Mouse (Mus musculus): ENCODE results near the gene Mup6. TPM values are rescaled to one million over a fixed set of nuclear protein-coding genes. Genes with fewer than 3 reads are reported as not detected.

The Mup6 gene
- polyA plus RNA-seq (2014; fragmentation: Nextera tagmentation; extraction: Ambion mirVana), result not detected in 2 replicates

DNA sequence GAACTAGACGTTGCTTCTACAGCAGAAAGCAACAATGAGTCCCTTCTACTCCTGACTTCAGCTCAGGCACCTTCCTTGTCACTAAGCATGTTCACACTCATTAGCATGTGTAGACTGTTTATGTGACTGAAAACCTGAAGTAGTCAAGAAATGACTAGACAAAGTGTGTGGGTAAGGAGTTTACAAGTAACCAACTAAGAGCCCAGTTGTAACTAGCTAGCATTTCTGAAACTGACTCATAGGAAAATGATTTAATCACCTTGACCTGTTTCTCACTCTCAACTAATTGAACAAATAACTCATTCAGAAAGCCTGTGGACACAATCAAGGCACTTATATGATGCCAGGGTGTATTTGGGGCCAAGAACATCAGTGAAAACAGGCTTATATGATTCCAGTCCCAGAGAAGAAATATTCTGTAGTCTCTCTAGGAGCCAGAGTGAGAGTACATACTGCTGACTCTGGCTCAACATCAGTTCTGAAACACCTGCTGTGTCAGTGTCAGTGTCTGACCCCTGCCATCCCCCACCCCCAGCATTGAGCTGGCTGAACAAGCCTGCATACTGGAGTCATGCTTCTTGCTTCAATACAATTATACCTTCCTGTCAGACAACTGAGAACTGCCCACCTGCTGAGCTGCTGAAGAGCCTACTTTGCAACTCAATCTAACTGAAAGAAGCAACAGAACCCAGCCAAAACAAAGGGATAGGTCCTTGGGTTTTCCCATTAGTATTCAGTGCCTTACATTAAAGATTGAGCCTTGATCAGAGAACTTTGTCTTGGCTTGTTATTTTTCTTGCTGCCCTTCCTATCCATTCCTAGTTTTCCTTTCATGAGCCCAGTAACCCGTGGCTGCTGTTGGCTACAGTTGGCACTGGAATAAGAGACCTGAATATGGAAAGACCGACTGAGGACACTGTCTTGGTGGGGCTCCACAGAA is at the start of gene Mup6:
Mup6 (plus strand) TSS at position 890 of the 940 bp plus-strand sequence.
- H3K4me2 ChIP-seq (ENCODE audit: low read length), result no peak within 1 kb of the TSS
- DNase-seq (no peak), ATAC-seq (ENCODE audit: low FRiP score, low TSS enrichment) (no peak)
- WGBS, result 20% methylated on average over 3 of the region's 3 CpGs
- H3K9ac ChIP-seq (replicated peaks; ENCODE audit: low read length), result no peak within 1 kb of the TSS
- H3K36me3 ChIP-seq (ENCODE audit: control insufficient read depth, insufficient read depth, low read length), result no peaks in the 10 kb centered on the region
- no peaks in the 10 kb centered on the region for H3K27me3 ChIP-seq (ENCODE audit: control insufficient read depth, insufficient read depth, low read length)
- no peaks in the 10 kb centered on the region for H3K9me3 ChIP-seq (ENCODE audit: control insufficient read depth, low read length)
- H3K4me3 ChIP-seq (replicated peaks; ENCODE audit: low read depth, low read length), result no peak within 1 kb of the TSS
- H3K27ac ChIP-seq (replicated peaks; ENCODE audit: low read depth, low read length), result no peak within 1 kb of the TSS
- H3K4me1 ChIP-seq (ENCODE audit: control insufficient read depth, insufficient read depth, low read length), result no peaks in the 10 kb centered on the region

DNA sequence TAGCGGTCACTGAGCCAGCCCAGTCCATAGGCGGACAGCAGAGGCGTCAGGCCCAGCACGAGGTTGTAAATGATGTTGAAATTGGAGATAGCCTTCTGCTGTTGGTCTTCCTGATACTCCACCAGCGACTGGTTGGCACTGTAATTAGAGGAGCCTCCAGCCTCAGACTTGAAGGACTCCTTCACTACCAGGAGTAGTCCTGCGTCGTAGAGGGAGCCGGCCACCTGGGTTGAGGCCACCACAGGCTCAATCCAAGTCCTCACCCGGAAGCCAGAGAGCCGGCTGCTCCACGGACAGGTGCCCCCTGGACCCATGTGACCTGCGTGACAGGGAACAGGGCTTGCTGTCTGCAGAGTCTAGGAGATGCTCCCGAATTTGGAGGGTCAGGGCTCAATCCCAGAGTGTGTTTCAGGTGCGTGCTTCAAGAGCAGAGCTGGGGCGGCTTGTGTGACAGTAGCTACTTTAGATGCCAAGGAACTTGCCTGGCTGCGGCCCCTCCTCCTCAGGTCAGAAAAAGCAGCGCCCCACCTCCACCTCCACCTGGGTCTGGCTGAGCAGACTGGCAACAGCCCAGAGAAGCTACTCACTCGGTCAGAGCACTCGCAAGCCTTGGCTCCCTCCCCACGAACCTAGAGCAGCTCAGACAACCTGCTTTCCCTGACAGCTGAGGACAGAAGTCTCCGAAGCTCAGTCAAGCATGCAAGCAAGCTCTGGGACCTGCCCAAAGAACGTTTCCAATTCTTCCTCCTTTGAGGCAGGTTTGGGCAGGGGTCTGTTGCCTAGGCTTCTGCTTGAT is 49.3 kb upstream of the Mup6 start, which contains the start of gene Slc46a2:
Slc46a2 (minus strand) TSS at position 449 of the 796 bp plus-strand sequence.
- no peak within 1 kb of the TSS for H3K27ac ChIP-seq (replicated peaks; ENCODE audit: low read depth, low read length)
- no peaks in the 10 kb centered on the region for H3K27me3 ChIP-seq (ENCODE audit: control insufficient read depth, insufficient read depth, low read length)
- DNase-seq (no peak), ATAC-seq (ENCODE audit: low FRiP score, low TSS enrichment) (no peak)
- WGBS, result 18% methylated on average over 22 of the region's 22 CpGs
- no peaks in the 10 kb centered on the region for H3K36me3 ChIP-seq (ENCODE audit: control insufficient read depth, insufficient read depth, low read length)
- H3K4me1 ChIP-seq (ENCODE audit: control insufficient read depth, insufficient read depth, low read length), result no peaks in the 10 kb centered on the region
- no peak within 1 kb of the TSS for H3K4me3 ChIP-seq (replicated peaks; ENCODE audit: low read depth, low read length)
- no peak within 1 kb of the TSS for H3K9ac ChIP-seq (replicated peaks; ENCODE audit: low read length)
- no peak within 1 kb of the TSS for H3K4me2 ChIP-seq (ENCODE audit: low read length)
- H3K9me3 ChIP-seq (ENCODE audit: control insufficient read depth, low read length), result no peaks in the 10 kb centered on the region

DNA sequence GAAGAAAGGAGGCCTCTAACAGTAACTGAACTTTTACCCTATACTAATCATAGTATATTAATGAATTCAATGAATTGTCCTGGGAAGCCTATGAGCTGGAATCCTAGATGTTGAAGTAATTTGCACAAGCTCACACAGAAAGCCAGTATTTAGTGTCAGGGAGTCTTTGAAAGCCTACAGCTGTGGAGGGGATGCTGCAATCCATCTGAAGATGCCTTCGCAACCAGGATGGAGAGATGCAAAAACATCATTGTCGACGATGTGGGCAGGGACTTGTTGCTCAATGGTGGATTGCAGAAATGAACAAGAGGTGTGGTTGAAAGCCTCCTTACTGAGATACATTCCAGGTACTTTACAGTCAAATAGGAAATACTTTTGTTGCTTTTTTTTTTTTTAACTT is 46.1 kb upstream of the Mup6 start:
- Histone ChIP-seq H3K9ac (replicated peaks; ENCODE audit: low read length) (no peak overlapping the region), H3K27ac (replicated peaks; ENCODE audit: low read depth, low read length) (no peak overlapping the region), H3K36me3 (ENCODE audit: control insufficient read depth, insufficient read depth, low read length) (no peaks in the 10 kb centered on the region), H3K4me1 (ENCODE audit: control insufficient read depth, insufficient read depth, low read length) (no peaks in the 10 kb centered on the region), H3K4me2 (ENCODE audit: low read length) (no peak overlapping the region), H3K27me3 (ENCODE audit: control insufficient read depth, insufficient read depth, low read length) (no peaks in the 10 kb centered on the region), H3K9me3 (ENCODE audit: control insufficient read depth, low read length) (no peaks in the 10 kb centered on the region), H3K4me3 (replicated peaks; ENCODE audit: low read depth, low read length) (no peak overlapping the region)
- ATAC-seq (ENCODE audit: low FRiP score, low TSS enrichment) (no peak), DNase-seq (no peak)
- WGBS, result 97% methylated on average over 3 of the region's 3 CpGs

GRCm38 (mm10) chr4:59925082-59925481 is 39.0 kb upstream of the Mup6 start:
- H3K27ac ChIP-seq (replicated peaks; ENCODE audit: low read depth, low read length), result no peak overlapping the region
- H3K36me3 ChIP-seq (ENCODE audit: control insufficient read depth, insufficient read depth, low read length), result no peaks in the 10 kb centered on the region
- H3K9me3 ChIP-seq (ENCODE audit: control insufficient read depth, low read length), result no peaks in the 10 kb centered on the region
- no peak overlapping the region for H3K4me2 ChIP-seq (ENCODE audit: low read length)
- DNase-seq, result no peak
- H3K4me1 ChIP-seq (ENCODE audit: control insufficient read depth, insufficient read depth, low read length), result no peaks in the 10 kb centered on the region
- no peak for ATAC-seq (ENCODE audit: low FRiP score, low TSS enrichment)
- 85% methylated on average over 9 of the region's 9 CpGs for WGBS
- H3K4me3 ChIP-seq (replicated peaks; ENCODE audit: low read depth, low read length), result no peak overlapping the region
- H3K9ac ChIP-seq (replicated peaks; ENCODE audit: low read length), result no peak overlapping the region
- H3K27me3 ChIP-seq (ENCODE audit: control insufficient read depth, insufficient read depth, low read length), result no peaks in the 10 kb centered on the region

- no peak for DNase-seq
- no peak for ATAC-seq (ENCODE audit: low FRiP score, low TSS enrichment)
- Histone ChIP-seq H3K4me3 (replicated peaks; ENCODE audit: low read depth, low read length) (no peak overlapping the region), H3K9me3 (ENCODE audit: control insufficient read depth, low read length) (no peaks in the 10 kb centered on the region), H3K4me1 (ENCODE audit: control insufficient read depth, insufficient read depth, low read length) (no peaks in the 10 kb centered on the region), H3K27me3 (ENCODE audit: control insufficient read depth, insufficient read depth, low read length) (no peaks in the 10 kb centered on the region), H3K9ac (replicated peaks; ENCODE audit: low read length) (no peak overlapping the region), H3K27ac (replicated peaks; ENCODE audit: low read depth, low read length) (no peak overlapping the region), H3K36me3 (ENCODE audit: control insufficient read depth, insufficient read depth, low read length) (no peaks in the 10 kb centered on the region), H3K4me2 (ENCODE audit: low read length) (no peak overlapping the region)
- 90% methylated on average over 3 of the region's 3 CpGs for WGBS
These were observed 36.4 kb upstream of the Mup6 start for GRCm38 (mm10) chr4:59927666-59928065.

GRCm38 (mm10) chr4:59928347-59928746 is 35.7 kb upstream of the Mup6 start:
- WGBS, result 28% methylated on average over 6 of the region's 6 CpGs
- no peak for ATAC-seq (ENCODE audit: low FRiP score, low TSS enrichment)

GRCm38 (mm10) chr4:59932505-59933281 is 31.4 kb upstream of the Mup6 start:
- Histone ChIP-seq H3K4me3 (replicated peaks; ENCODE audit: low read depth, low read length) (no peak overlapping the region), H3K9ac (replicated peaks; ENCODE audit: low read length) (no peak overlapping the region), H3K4me1 (ENCODE audit: control insufficient read depth, insufficient read depth, low read length) (no peaks in the 10 kb centered on the region), H3K27me3 (ENCODE audit: control insufficient read depth, insufficient read depth, low read length) (no peaks in the 10 kb centered on the region), H3K36me3 (ENCODE audit: control insufficient read depth, insufficient read depth, low read length) (no peaks in the 10 kb centered on the region), H3K4me2 (ENCODE audit: low read length) (no peak overlapping the region), H3K27ac (replicated peaks; ENCODE audit: low read depth, low read length) (no peak overlapping the region), H3K9me3 (ENCODE audit: control insufficient read depth, low read length) (no peaks in the 10 kb centered on the region)
- DNase-seq, result peak; percentile 70
- peak; percentile 62 for ATAC-seq (ENCODE audit: low FRiP score, low TSS enrichment)
- WGBS, result 57% methylated on average over 6 of the region's 6 CpGs

More at GRCm38 (mm10) chr4:59928347-59928746, 35.7 kb upstream of the Mup6 start:
- Histone ChIP-seq H3K9me3 (ENCODE audit: control insufficient read depth, low read length) (no peaks in the 10 kb centered on the region), H3K4me1 (ENCODE audit: control insufficient read depth, insufficient read depth, low read length) (no peaks in the 10 kb centered on the region), H3K4me2 (ENCODE audit: low read length) (no peak overlapping the region), H3K9ac (replicated peaks; ENCODE audit: low read length) (no peak overlapping the region), H3K36me3 (ENCODE audit: control insufficient read depth, insufficient read depth, low read length) (no peaks in the 10 kb centered on the region), H3K27ac (replicated peaks; ENCODE audit: low read depth, low read length) (no peak overlapping the region), H3K27me3 (ENCODE audit: control insufficient read depth, insufficient read depth, low read length) (no peaks in the 10 kb centered on the region), H3K4me3 (replicated peaks; ENCODE audit: low read depth, low read length) (no peak overlapping the region)
- peak; percentile 63 for DNase-seq

DNA sequence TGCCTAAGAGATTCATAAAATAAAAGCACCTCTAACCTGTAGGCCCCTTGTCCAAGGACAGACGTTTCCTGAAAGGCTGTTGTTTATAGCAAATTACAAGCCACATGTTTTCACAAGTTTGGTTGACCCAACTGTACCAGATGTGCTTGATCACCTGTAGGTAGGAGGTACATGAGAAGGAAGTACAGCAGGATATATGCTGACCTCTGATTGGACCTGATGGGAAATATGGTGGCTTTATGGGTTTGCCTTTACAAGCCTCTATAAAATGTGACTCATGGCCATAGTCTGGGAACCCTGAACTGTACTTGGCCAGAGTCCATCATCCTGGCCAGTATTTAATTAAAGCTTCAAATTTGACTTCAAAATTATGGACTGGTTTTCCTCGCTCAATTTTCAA is 26.6 kb upstream of the Mup6 start:
- H3K36me3 ChIP-seq (ENCODE audit: control insufficient read depth, insufficient read depth, low read length), result no peaks in the 10 kb centered on the region
- DNase-seq (no peak), ATAC-seq (ENCODE audit: low FRiP score, low TSS enrichment) (no peak)
- H3K4me3 ChIP-seq (replicated peaks; ENCODE audit: low read depth, low read length), result no peak overlapping the region
- H3K27me3 ChIP-seq (ENCODE audit: control insufficient read depth, insufficient read depth, low read length), result no peaks in the 10 kb centered on the region
- H3K4me2 ChIP-seq (ENCODE audit: low read length), result no peak overlapping the region
- no peak overlapping the region for H3K27ac ChIP-seq (replicated peaks; ENCODE audit: low read depth, low read length)
- H3K4me1 ChIP-seq (ENCODE audit: control insufficient read depth, insufficient read depth, low read length), result no peaks in the 10 kb centered on the region
- H3K9me3 ChIP-seq (ENCODE audit: control insufficient read depth, low read length), result no peaks in the 10 kb centered on the region
- 81% methylated on average over 2 of the region's 2 CpGs for WGBS
- no peak overlapping the region for H3K9ac ChIP-seq (replicated peaks; ENCODE audit: low read length)

Data from midbrain, embryonic 14.5 days (tissue).